Mouse (Mus musculus): ENCODE measurements around the gene Gm20838. TPM values are rescaled to one million over a fixed set of nuclear protein-coding genes. Genes with fewer than 3 reads are reported as not detected.
"Not testable (repeated sequence)": the region's sequence is repeated elsewhere in the genome, so short reads cannot be mapped to it uniquely, and the experiment has no call there.

Gene Gm20838
- not detected in 2 replicates for polyA plus RNA-seq (2012; ENCODE audit: insufficient read depth, low replicate concordance)

DNA sequence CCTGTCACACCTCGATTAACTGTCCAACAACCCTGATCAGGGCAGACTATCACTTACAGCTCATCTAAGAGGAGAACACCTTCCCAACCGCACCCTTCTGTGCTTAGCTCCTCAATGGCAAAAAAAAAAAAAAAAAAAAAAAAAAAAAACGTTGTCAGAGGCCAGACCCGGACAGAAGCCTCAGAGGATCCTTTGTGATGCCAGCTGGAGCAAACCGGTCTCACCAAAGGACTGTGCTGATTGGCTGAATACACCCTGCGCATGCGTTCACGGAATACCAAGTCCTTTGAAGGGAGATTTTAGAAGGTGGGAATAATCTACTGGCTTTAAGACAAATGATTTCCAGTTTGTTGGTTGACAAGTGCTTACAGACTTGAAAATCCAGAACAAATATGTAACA, at the start of gene Gm20838:
Gene Gm20838 (minus strand): TSS at position 101 of the 400 bp plus-strand sequence.
- H3K9me3 ChIP-seq; H3K36me3 ChIP-seq (replicated peaks; ENCODE audit: low read length); H3K4me3 ChIP-seq (replicated peaks); H3K4me1 ChIP-seq; H3K27me3 ChIP-seq (replicated peaks): not testable (repeated sequence)
